Mouse (Mus musculus) skeletal muscle tissue, postnatal 0 days (tissue): ENCODE results near the gene Gm5168. TPM values are rescaled to one million over a fixed set of nuclear protein-coding genes. Genes with fewer than 3 reads are reported as not detected.

ENCODE experiments used
- polyA plus RNA-seq: library from polyadenylated mRNA; unstranded; fragments of >200 nt; fragmentation: Nextera tagmentation; extraction: Ambion mirVana; gene quantifications from 2 replicates; pipeline ENCODE4 v1.2.1, GENCODE M21; 2015

Gm5168 gene
- polyA plus RNA-seq = not detected in 2 replicates

GRCm38 (mm10) chrX:26050941-26051340 lies at the start of gene Gm5168:
Gene Gm5168 (minus strand): TSS chrX:26051041.

Other genes with a start within 250 kb of the Gm5168 start
- not detected in 2 replicates for gene Gm2012, start 180.3 kb upstream of the Gm5168 start, polyA plus RNA-seq